Mouse (Mus musculus) small intestine, adult 2 months (tissue): Measurements from ENCODE around the gene Ppm1a. TPM values are rescaled to one million over a fixed set of nuclear protein-coding genes. Genes with fewer than 3 reads are reported as not detected.
A peak's percentile ranks its signal among the peaks of the same experiment; 100 is the strongest.

Source experiments
- H3K27ac ChIP-seq: fragments of 200-500 bp; 2 replicates; pipeline ENCODE4 v1.5.1; 2012; ENCODE audit warnings: low read depth, low read length, control low read depth, inconsistent platforms; ENCODE audit not compliant: insufficient read depth
- H3K27me3 ChIP-seq: fragments of 200-500 bp; 2 replicates; pipeline ENCODE4 v1.6.1; 2012; ENCODE audit warnings: mild to moderate bottlenecking, moderate library complexity, low read length, inconsistent platforms; ENCODE audit not compliant: control insufficient read depth, insufficient read depth
- H3K36me3 ChIP-seq: fragments of 200-500 bp; 2 replicates; pipeline ENCODE4 v1.6.1; 2012; ENCODE audit warnings: mild to moderate bottlenecking, low read length, control low read depth, inconsistent platforms; ENCODE audit not compliant: control insufficient read depth, insufficient read depth
- H3K4me1 ChIP-seq: fragments of 200-500 bp; 2 replicates; pipeline ENCODE4 v1.6.1; 2012; ENCODE audit warnings: low read length, inconsistent platforms, mixed read lengths; ENCODE audit not compliant: control insufficient read depth, insufficient read depth, insufficient read length
- H3K4me3 ChIP-seq: fragments of 200-500 bp; 2 replicates; pipeline ENCODE4 v1.5.1; 2012; ENCODE audit warnings: low read depth, mild to moderate bottlenecking, control low read depth, inconsistent platforms, low read length, moderate library complexity
- CTCF ChIP-seq: fragments of 200-500 bp; IDR thresholded peaks from 2 replicates; pipeline ENCODE4 v1.5.1; 2012; ENCODE audit warnings: low read depth, mild to moderate bottlenecking, control low read depth, inconsistent platforms, low read length, moderate library complexity, mixed read lengths; ENCODE audit not compliant: insufficient replicate concordance, insufficient read length; ENCODE audit errors: extremely low read depth
- POLR2A ChIP-seq: fragments of 200-500 bp; IDR thresholded peaks from 2 replicates; pipeline ENCODE4 v1.6.1; 2012; ENCODE audit warnings: low read depth, mild to moderate bottlenecking, control low read depth, inconsistent platforms, low read length, moderate library complexity
- WGBS: fragments of 180-500 bp; shearing (Covaris S2); methylation state at CpG from one replicate; pipeline ENCODE4 v1.1.7; 2018; 5-methylcytosine and 5-hydroxymethylcytosine counted together
- polyA plus RNA-seq: library from polyadenylated mRNA; depleted of rRNA; stranded (reverse); fragments of >200 nt; gene quantifications from 2 replicates; pipeline ENCODE4 v1.2.3, GENCODE M21; 2012; rRNA removed

Gene Ppm1a
- polyA plus RNA-seq, result 10.4 and 34.7 TPM in 2 replicates

- TF ChIP-seq POLR2A (no peak), CTCF (no peak)
- H3K36me3 ChIP-seq, result no peaks in the 10 kb centered on the region
- 45% methylated on average over 4 of the region's 4 CpGs for WGBS
- no peak within 1 kb of the TSS for H3K4me3 ChIP-seq
- H3K4me1 ChIP-seq, result no peaks in the 10 kb centered on the region; the same call in 1 of the 2 replicates
- H3K27me3 ChIP-seq, result no peaks in the 10 kb centered on the region
- no peak within 1 kb of the TSS for H3K27ac ChIP-seq
These were observed at the start of gene Ppm1a for GRCm38 (mm10) chr12:72757086-72757485. Gene Ppm1a (plus strand): TSS chr12:72757455.

- H3K4me1 ChIP-seq, result no peaks in the 10 kb centered on the region
- no peaks in the 10 kb centered on the region for H3K36me3 ChIP-seq
- H3K4me3 ChIP-seq, result no peak overlapping the region
- WGBS, result 95% methylated on average over 3 of the region's 3 CpGs
- H3K27ac ChIP-seq, result no peak overlapping the region
- H3K27me3 ChIP-seq, result no peaks in the 10 kb centered on the region
- TF ChIP-seq CTCF, result no peak
These were observed 47.3 kb upstream of the Ppm1a start for GRCm38 (mm10) chr12:72709981-72710380.

GRCm38 (mm10) chr12:72714896-72715295 is 42.4 kb upstream of the Ppm1a start:
- no peak overlapping the region for H3K27ac ChIP-seq
- WGBS, result 82% methylated on average over 2 of the region's 2 CpGs
- no peaks in the 10 kb centered on the region for H3K4me1 ChIP-seq
- H3K36me3 ChIP-seq, result no peaks in the 10 kb centered on the region
- H3K4me3 ChIP-seq, result no peak overlapping the region
- no peak for TF ChIP-seq CTCF
- no peak for TF ChIP-seq POLR2A
- no peaks in the 10 kb centered on the region for H3K27me3 ChIP-seq

- no peaks in the 10 kb centered on the region for H3K4me1 ChIP-seq
- no peaks in the 10 kb centered on the region for H3K27me3 ChIP-seq
- no peaks in the 10 kb centered on the region for H3K36me3 ChIP-seq
- no peak overlapping the region for H3K27ac ChIP-seq
- TF ChIP-seq POLR2A, result no peak
- no peak for TF ChIP-seq CTCF
- WGBS, result 93% methylated on average over 9 of the region's 9 CpGs
- H3K4me3 ChIP-seq, result no peak overlapping the region
These were observed 41.4 kb upstream of the Ppm1a start for GRCm38 (mm10) chr12:72715846-72716245.

GRCm38 (mm10) chr12:72719046-72719445 is 38.2 kb upstream of the Ppm1a start:
- Histone ChIP-seq H3K27ac (0 out of 2 replicates have a peak overlapping the region, but pooled peaks have one; percentile 34), H3K4me1 (no peaks in the 10 kb centered on the region), H3K27me3 (no peaks in the 10 kb centered on the region), H3K4me3 (no peak overlapping the region), H3K36me3 (no peaks in the 10 kb centered on the region)
- WGBS, result 68% methylated on average over 2 of the region's 2 CpGs
- TF ChIP-seq CTCF (no peak), POLR2A (no peak)

- TF ChIP-seq POLR2A, result no peak
- no peak for TF ChIP-seq CTCF
- H3K27ac ChIP-seq, result no peak overlapping the region
- 64% methylated on average over 11 of the region's 11 CpGs for WGBS
- H3K36me3 ChIP-seq, result no peaks in the 10 kb centered on the region
- no peaks in the 10 kb centered on the region for H3K4me1 ChIP-seq
- H3K27me3 ChIP-seq, result no peaks in the 10 kb centered on the region
- no peak overlapping the region for H3K4me3 ChIP-seq
These were observed 37.7 kb upstream of the Ppm1a start for GRCm38 (mm10) chr12:72719452-72720087.

- Histone ChIP-seq H3K4me1 (no peaks in the 10 kb centered on the region), H3K4me3 (no peak overlapping the region), H3K27ac (no peak overlapping the region), H3K27me3 (no peaks in the 10 kb centered on the region), H3K36me3 (no peaks in the 10 kb centered on the region)
- WGBS, result 62% methylated on average over 5 of the region's 5 CpGs
- TF ChIP-seq CTCF (no peak), POLR2A (no peak)
These were observed 35.5 kb upstream of the Ppm1a start for GRCm38 (mm10) chr12:72721710-72722109.
